Mouse (Mus musculus): Measurements from ENCODE around the gene Morc1. TPM values are rescaled to one million over a fixed set of nuclear protein-coding genes. Genes with fewer than 3 reads are reported as not detected.

Gene Morc1
- polyA plus RNA-seq, 1 experiment, result 0.04 TPM

GRCm38 (mm10) chr16:48574072-48574471 is 143.0 kb downstream of the Morc1 start:
- TF ChIP-seq CTCF (IDR thresholded peaks at IDR 0.05; ENCODE audit: extremely low read depth, insufficient read depth, low read length) (no peak), POLR2A (IDR thresholded peaks at IDR 0.05; ENCODE audit: extremely low read depth, insufficient read depth, low read length) (no peak)
- H3K27ac ChIP-seq (ENCODE audit: insufficient read depth, low read length), result no peak overlapping the region
- H3K4me1 ChIP-seq (ENCODE audit: control insufficient read depth, insufficient read depth, low read length), result no peaks in the 10 kb centered on the region
- no peak overlapping the region for H3K4me3 ChIP-seq (ENCODE audit: insufficient read depth, low read length)

DNA sequence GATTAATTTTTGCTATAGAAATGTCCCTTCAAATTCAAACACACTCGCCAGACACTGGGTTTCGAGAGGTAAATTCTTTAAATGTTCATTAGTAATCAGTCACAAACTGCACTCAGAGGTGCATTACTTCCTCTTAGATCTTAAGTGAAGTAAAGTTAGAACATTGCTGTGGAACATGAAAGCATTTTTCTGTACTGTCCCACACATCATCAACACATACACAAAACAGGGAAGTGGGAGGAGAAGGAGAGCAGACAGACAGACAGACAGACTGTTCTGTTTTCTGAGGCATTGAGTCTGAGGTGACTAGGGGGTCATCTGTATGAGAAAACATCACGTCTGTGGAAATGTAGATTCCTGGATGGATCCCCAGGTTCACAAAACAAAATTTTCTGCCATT is 143.5 kb downstream of the Morc1 start:
- H3K4me3 ChIP-seq (ENCODE audit: insufficient read depth, low read length), result no peak overlapping the region
- no peak for TF ChIP-seq POLR2A (IDR thresholded peaks at IDR 0.05; ENCODE audit: extremely low read depth, insufficient read depth, low read length)
- no peak for TF ChIP-seq CTCF (IDR thresholded peaks at IDR 0.05; ENCODE audit: extremely low read depth, insufficient read depth, low read length)

GRCm38 (mm10) chr16:48585369-48585768 is 154.3 kb downstream of the Morc1 start:
- Histone ChIP-seq H3K4me1 (ENCODE audit: control insufficient read depth, insufficient read depth, low read length) (no peaks in the 10 kb centered on the region), H3K4me3 (ENCODE audit: insufficient read depth, low read length) (no peak overlapping the region), H3K27ac (ENCODE audit: insufficient read depth, low read length) (no peak overlapping the region)
- TF ChIP-seq CTCF (IDR thresholded peaks at IDR 0.05; ENCODE audit: extremely low read depth, insufficient read depth, low read length) (no peak), POLR2A (IDR thresholded peaks at IDR 0.05; ENCODE audit: extremely low read depth, insufficient read depth, low read length) (no peak)

More for the DNA sequence above, 143.5 kb downstream of the Morc1 start:
- Histone ChIP-seq H3K27ac (ENCODE audit: insufficient read depth, low read length) (no peak overlapping the region), H3K4me1 (ENCODE audit: control insufficient read depth, insufficient read depth, low read length) (no peaks in the 10 kb centered on the region)

- TF ChIP-seq POLR2A (IDR thresholded peaks at IDR 0.05; ENCODE audit: extremely low read depth, insufficient read depth, low read length), result no peak
- no peak for TF ChIP-seq CTCF (IDR thresholded peaks at IDR 0.05; ENCODE audit: extremely low read depth, insufficient read depth, low read length)
- Histone ChIP-seq H3K27ac (ENCODE audit: insufficient read depth, low read length) (no peak overlapping the region), H3K4me3 (ENCODE audit: insufficient read depth, low read length) (no peak overlapping the region), H3K4me1 (ENCODE audit: control insufficient read depth, insufficient read depth, low read length) (no peaks in the 10 kb centered on the region)
These were observed 163.4 kb downstream of the Morc1 start for GRCm38 (mm10) chr16:48594457-48594856.

DNA sequence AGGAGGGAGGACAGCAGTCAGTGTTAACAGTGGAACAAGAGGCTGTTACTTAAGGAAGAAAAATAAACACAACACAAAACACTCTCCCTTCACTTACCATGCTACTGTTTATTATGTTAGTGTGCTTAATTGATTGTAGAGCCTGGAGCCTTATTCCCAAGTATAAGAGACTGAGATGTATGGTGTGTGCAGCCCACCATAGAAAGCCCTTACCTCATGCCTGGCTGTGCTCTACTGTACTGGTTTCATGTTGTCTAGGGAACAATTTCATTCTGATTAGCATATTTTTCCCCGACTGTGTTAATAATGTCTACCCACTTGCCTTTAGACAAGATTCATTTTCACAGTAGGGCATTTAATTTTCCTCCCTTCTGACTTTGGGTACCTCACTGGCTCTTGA is 164.2 kb downstream of the Morc1 start:
- no peak for TF ChIP-seq CTCF (IDR thresholded peaks at IDR 0.05; ENCODE audit: extremely low read depth, insufficient read depth, low read length)
- no peak for TF ChIP-seq POLR2A (IDR thresholded peaks at IDR 0.05; ENCODE audit: extremely low read depth, insufficient read depth, low read length)
- Histone ChIP-seq H3K4me3 (ENCODE audit: insufficient read depth, low read length) (no peak overlapping the region), H3K4me1 (ENCODE audit: control insufficient read depth, insufficient read depth, low read length) (no peaks in the 10 kb centered on the region), H3K27ac (ENCODE audit: insufficient read depth, low read length) (no peak overlapping the region)

GRCm38 (mm10) chr16:48603735-48604211 is 172.7 kb downstream of the Morc1 start:
- TF ChIP-seq POLR2A (IDR thresholded peaks at IDR 0.05; ENCODE audit: extremely low read depth, insufficient read depth, low read length) (no peak), CTCF (IDR thresholded peaks at IDR 0.05; ENCODE audit: extremely low read depth, insufficient read depth, low read length) (no peak)

DNA sequence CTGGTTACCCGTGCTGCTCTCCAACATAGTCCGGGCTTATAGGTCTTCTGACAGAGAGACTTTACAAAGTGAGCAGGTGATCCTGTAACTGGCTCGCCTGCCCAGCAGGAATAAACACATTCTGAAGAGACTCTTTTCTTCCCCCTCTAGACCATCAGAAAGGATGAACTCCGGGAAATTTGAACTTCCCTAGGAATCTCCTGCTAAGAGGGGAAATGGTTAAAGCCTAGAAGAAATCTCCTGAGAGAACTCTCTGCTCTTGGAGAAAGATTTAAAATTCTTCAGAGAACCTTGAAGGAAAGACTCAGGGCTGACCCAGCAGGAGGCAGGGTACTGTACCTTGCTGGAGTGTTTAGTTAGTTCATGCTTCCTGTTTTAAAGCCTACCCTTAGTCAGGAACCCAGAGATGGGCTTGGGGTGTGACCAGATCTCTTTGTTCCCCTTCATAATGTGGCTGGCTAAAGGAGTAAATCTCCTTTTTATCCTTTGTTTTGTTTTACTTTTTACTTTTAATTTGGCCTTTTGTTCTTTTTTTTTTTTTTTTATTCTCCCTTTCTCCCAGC is 175.5 kb downstream of the Morc1 start:
- H3K4me3 ChIP-seq (ENCODE audit: insufficient read depth, low read length), result no peak overlapping the region
- H3K4me1 ChIP-seq (ENCODE audit: control insufficient read depth, insufficient read depth, low read length), result no peaks in the 10 kb centered on the region
- H3K27ac ChIP-seq (ENCODE audit: insufficient read depth, low read length), result no peak overlapping the region
- TF ChIP-seq POLR2A (IDR thresholded peaks at IDR 0.05; ENCODE audit: extremely low read depth, insufficient read depth, low read length) (no peak), CTCF (IDR thresholded peaks at IDR 0.05; ENCODE audit: extremely low read depth, insufficient read depth, low read length) (no peak)

More at GRCm38 (mm10) chr16:48603735-48604211, 172.7 kb downstream of the Morc1 start:
- no peak overlapping the region for H3K4me3 ChIP-seq (ENCODE audit: insufficient read depth, low read length)
- H3K4me1 ChIP-seq (ENCODE audit: control insufficient read depth, insufficient read depth, low read length), result no peaks in the 10 kb centered on the region
- no peak overlapping the region for H3K27ac ChIP-seq (ENCODE audit: insufficient read depth, low read length)

DNA sequence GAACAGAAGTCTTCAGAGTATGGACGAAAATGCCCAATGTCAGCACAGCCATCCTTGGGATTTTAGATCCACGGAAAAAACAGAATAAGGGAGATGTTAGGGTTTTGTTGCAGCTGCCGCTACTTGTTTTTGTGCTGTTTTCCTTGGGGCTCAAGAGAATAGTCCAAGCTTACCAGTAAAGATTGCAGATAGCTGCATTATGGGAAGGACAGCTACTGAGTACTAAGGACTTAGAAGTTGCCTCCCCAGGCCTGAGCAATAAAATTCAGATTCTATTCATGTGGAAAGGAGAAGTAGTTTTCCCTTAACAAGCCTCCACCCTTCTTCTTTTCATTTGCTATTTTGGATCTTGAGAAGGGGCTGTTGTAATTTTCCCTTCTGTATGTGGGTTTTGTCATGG is 177.2 kb downstream of the Morc1 start:
- no peak overlapping the region for H3K27ac ChIP-seq (ENCODE audit: insufficient read depth, low read length)
- no peaks in the 10 kb centered on the region for H3K4me1 ChIP-seq (ENCODE audit: control insufficient read depth, insufficient read depth, low read length)
- H3K4me3 ChIP-seq (ENCODE audit: insufficient read depth, low read length), result no peak overlapping the region
- TF ChIP-seq CTCF (IDR thresholded peaks at IDR 0.05; ENCODE audit: extremely low read depth, insufficient read depth, low read length), result no peak
- TF ChIP-seq POLR2A (IDR thresholded peaks at IDR 0.05; ENCODE audit: extremely low read depth, insufficient read depth, low read length), result no peak

- Histone ChIP-seq H3K27ac (ENCODE audit: insufficient read depth, low read length) (no peak overlapping the region), H3K4me3 (ENCODE audit: insufficient read depth, low read length) (no peak overlapping the region), H3K4me1 (ENCODE audit: control insufficient read depth, insufficient read depth, low read length) (no peaks in the 10 kb centered on the region)
- TF ChIP-seq CTCF (IDR thresholded peaks at IDR 0.05; ENCODE audit: extremely low read depth, insufficient read depth, low read length), result no peak
- no peak for TF ChIP-seq POLR2A (IDR thresholded peaks at IDR 0.05; ENCODE audit: extremely low read depth, insufficient read depth, low read length)
These were observed 179.8 kb downstream of the Morc1 start for GRCm38 (mm10) chr16:48610866-48611265.

DNA sequence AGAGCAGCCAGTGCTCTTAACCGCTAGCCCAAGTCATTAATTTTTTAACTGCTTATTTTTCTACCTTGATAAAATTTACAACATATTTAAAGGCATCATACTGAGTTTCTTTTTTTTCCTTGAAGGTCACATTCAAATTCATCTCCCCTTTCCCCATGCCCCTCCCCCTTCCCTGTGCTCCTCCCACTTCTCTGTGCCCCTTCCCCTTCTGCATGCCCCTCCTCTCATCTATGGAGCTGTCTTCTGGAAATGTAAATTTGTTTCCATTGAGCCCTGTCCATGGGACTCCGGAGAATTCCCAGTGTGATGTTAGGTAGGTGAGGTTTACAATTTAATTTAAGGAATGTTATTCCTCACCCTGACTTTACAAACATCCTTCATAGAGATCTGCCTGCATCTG is 180.4 kb downstream of the Morc1 start:
- H3K4me3 ChIP-seq (ENCODE audit: insufficient read depth, low read length), result no peak overlapping the region
- no peak overlapping the region for H3K27ac ChIP-seq (ENCODE audit: insufficient read depth, low read length)
- TF ChIP-seq CTCF (IDR thresholded peaks at IDR 0.05; ENCODE audit: extremely low read depth, insufficient read depth, low read length), result no peak
- no peak for TF ChIP-seq POLR2A (IDR thresholded peaks at IDR 0.05; ENCODE audit: extremely low read depth, insufficient read depth, low read length)
- H3K4me1 ChIP-seq (ENCODE audit: control insufficient read depth, insufficient read depth, low read length), result no peaks in the 10 kb centered on the region
